Comparison of ENCODE assay signal across 13 mouse cellular contexts in the genomic region with DNA sequence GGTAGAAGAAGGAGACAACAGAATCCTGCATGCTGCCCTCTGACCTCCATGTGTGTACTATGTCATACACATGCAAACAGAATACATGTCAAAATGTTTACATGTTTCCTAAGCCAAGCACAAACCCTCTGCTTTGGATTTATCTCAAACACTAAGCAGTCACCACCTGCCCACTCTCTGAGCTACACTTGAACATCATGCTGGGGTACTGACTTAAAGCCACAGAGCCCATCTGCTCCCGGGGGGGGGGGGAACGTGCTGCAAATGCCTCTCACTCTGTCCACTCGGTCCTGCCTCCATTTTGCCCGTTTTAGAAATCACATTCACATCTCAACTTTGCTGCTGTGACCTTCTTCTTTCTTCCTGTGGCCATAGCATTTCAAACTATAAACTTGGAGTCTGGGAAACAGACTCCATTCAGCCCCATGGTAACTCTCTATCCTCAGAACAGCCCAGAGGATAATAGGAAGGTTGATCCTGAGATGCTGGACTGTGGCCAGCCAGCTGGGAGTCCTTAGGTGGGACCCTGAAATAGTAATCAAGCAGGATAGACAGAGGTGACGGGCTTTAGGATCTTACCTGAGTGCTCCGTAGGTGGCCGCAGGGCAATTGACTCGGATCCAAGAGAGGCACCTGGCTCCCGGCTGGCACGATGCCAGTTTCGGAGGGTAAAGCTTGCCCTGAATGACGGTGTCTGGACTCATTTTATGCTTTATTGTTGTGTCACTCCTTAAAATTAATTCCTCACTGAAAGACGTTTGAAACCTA. TPM values are rescaled to one million over a fixed set of nuclear protein-coding genes. Genes with fewer than 3 reads are reported as not detected.
DNase-seq lines count a peak whose midpoint lies in the region; ATAC-seq and TF ChIP-seq lines count a peak whose summit lies in the region.
"Had no signal": no experiment of that assay in that cellular context is flagged by ENCODE, and none has a peak within 500 bp of the region (broad histone marks: within the 10 kb centered on the region; RNA-seq: fewer than 3 reads in every experiment).

No protein-coding gene starts in this region.

- no peaks in the 10 kb centered on the region for H3K36me3 ChIP-seq in hindbrain, postnatal 0 days (ENCODE audit: insufficient read depth, low read length)
- no peaks in the 10 kb centered on the region for H3K36me3 ChIP-seq in hindbrain, embryonic 13.5 days
- no peaks in the 10 kb centered on the region for H3K36me3 ChIP-seq in hindbrain, embryonic 12.5 days

- no peak overlapping the region for H3K9ac ChIP-seq in hindbrain, postnatal 0 days (replicated peaks; ENCODE audit: low read length)
- no peak overlapping the region for H3K9ac ChIP-seq in hindbrain, embryonic 13.5 days
- no peak overlapping the region for H3K9ac ChIP-seq in hindbrain, embryonic 12.5 days

- H3K9me3 ChIP-seq in hindbrain, postnatal 0 days (ENCODE audit: low read length), result no peaks in the 10 kb centered on the region
- H3K9me3 ChIP-seq in hindbrain, embryonic 13.5 days, result no peaks in the 10 kb centered on the region
- no peaks in the 10 kb centered on the region for H3K9me3 ChIP-seq in hindbrain, embryonic 12.5 days (replicated peaks)

- H3K27me3 ChIP-seq in hindbrain, postnatal 0 days (ENCODE audit: insufficient read depth, low read length), result no peaks in the 10 kb centered on the region
- H3K27me3 ChIP-seq in hindbrain, embryonic 13.5 days, result no peaks in the 10 kb centered on the region
- H3K27me3 ChIP-seq in hindbrain, embryonic 12.5 days, result no peaks in the 10 kb centered on the region

- H3K4me2 ChIP-seq in hindbrain, postnatal 0 days (ENCODE audit: low read depth, low read length), result no peak overlapping the region
- no peak overlapping the region for H3K4me2 ChIP-seq in hindbrain, embryonic 13.5 days
- no peak overlapping the region for H3K4me2 ChIP-seq in hindbrain, embryonic 12.5 days (replicated peaks)

- peak overlapping the region; percentile 11; the same call in 1 of the 2 replicates for H3K27ac ChIP-seq in hindbrain, postnatal 0 days
- H3K27ac ChIP-seq in hindbrain, embryonic 13.5 days, result no peak overlapping the region
- H3K27ac ChIP-seq in layer of hippocampus, adult 2 months, result no peak overlapping the region
- H3K27ac ChIP-seq in hindbrain, embryonic 12.5 days, result no peak overlapping the region
- H3K27ac ChIP-seq: macrophage had no signal

- no peak overlapping the region for H3K4me3 ChIP-seq in hindbrain, postnatal 0 days (ENCODE audit: low read length)
- H3K4me3 ChIP-seq in hindbrain, embryonic 13.5 days, result no peak overlapping the region
- H3K4me3 ChIP-seq in layer of hippocampus, adult 2 months, result no peak overlapping the region
- no peak overlapping the region for H3K4me3 ChIP-seq in hindbrain, embryonic 12.5 days
- H3K4me3 ChIP-seq: erythroblast, embryonic 14.5 days had no signal

- WGBS in hindbrain, postnatal 0 days, result 58% methylated on average over 13 of the region's 13 CpGs
- WGBS in hindbrain, embryonic 13.5 days, result 76% methylated on average over 13 of the region's 13 CpGs
- 72% methylated on average over 13 of the region's 13 CpGs for WGBS in hindbrain, embryonic 12.5 days

- DNase-seq in hindbrain, postnatal 0 days (ENCODE audit: low spot score), result peak; percentile 41
- DNase-seq in cerebellum, postnatal 25 days, result peak; percentile 91 to 92
- DNase-seq in kidney, postnatal 10 days, result peak; percentile 59
- DNase-seq in layer of hippocampus, adult 2 months (ENCODE audit: low spot score in 2 of 2), result no peak
- no peak for DNase-seq in thymus, postnatal 25 days
- DNase-seq: retina, postnatal 1 day had no signal

- no peak for TF ChIP-seq CTCF in hindbrain, postnatal 0 days (IDR thresholded peaks at IDR 0.05; ENCODE audit: low read depth)
- no peak for TF ChIP-seq CTCF in layer of hippocampus, adult 2 months (conservative IDR thresholded peaks at IDR 0.05)

- ATAC-seq in hindbrain, postnatal 0 days, result peak; percentile 51; the same call in 1 of the 2 replicates
- no peak for ATAC-seq in hindbrain, embryonic 13.5 days (ENCODE audit: low FRiP score)
- ATAC-seq in cerebellum, adult (ENCODE audit: insufficient number of reproducible peaks, low FRiP score, low TSS enrichment), result peak; percentile 64
- no peak for ATAC-seq in hindbrain, embryonic 12.5 days (ENCODE audit: low FRiP score)
- ATAC-seq: CD4-positive, CD25-positive, alpha-beta regulatory T cell, adult 4 months had no signal

- no peaks in the 10 kb centered on the region for H3K4me1 ChIP-seq in hindbrain, postnatal 0 days (ENCODE audit: insufficient read depth, low read length)
- no peaks in the 10 kb centered on the region for H3K4me1 ChIP-seq in hindbrain, embryonic 13.5 days (replicated peaks)
- H3K4me1 ChIP-seq in hindbrain, embryonic 12.5 days, result no peaks in the 10 kb centered on the region

RNA-seq across cellular contexts. Expression of a gene that starts 17.0 kb away (rescaled TPM):
- 4.6 and 6.2 TPM in 2 replicates for total RNA-seq in hindbrain, postnatal 0 days (2014; rRNA removed)
- 4.0 and 5.0 TPM in 2 replicates for polyA plus RNA-seq in hindbrain, postnatal 0 days (2015; fragmentation: Nextera tagmentation; extraction: Ambion mirVana)
- polyA plus RNA-seq in hindbrain, embryonic 13.5 days (2015; fragmentation: Nextera tagmentation; extraction: Ambion mirVana), result 1.5 and 1.7 TPM in 2 replicates
- 1 to 10 TPM; 1.3 to 1.9 TPM for total RNA-seq in layer of hippocampus, adult 2 months (2021)
- 2.1 and 2.8 TPM in 2 replicates for polyA plus RNA-seq in hindbrain, embryonic 12.5 days (2016; fragmentation: Nextera tagmentation; extraction: Ambion mirVana)
- total RNA-seq: granulocyte monocyte progenitor cell, adult 5-6 weeks had no signal
- polyA plus RNA-seq: CD4-positive, CD25-positive, alpha-beta regulatory T cell, adult 4 months; erythroblast, embryonic 14.5 days; macrophage had no signal

Comparison
In these comparisons a context has a peak if more than half of its experiments do, and no peak if none do; other contexts are left out.
1. ATAC-seq: peak in hindbrain, postnatal 0 days (single experiment) and cerebellum, adult (single experiment); none in hindbrain, embryonic 13.5 days (single experiment) and hindbrain, embryonic 12.5 days (single experiment).
2. DNase-seq: peak in hindbrain, postnatal 0 days (single experiment), cerebellum, postnatal 25 days (2 of 2) and kidney, postnatal 10 days (single experiment); none in layer of hippocampus, adult 2 months (0 of 2) and thymus, postnatal 25 days (single experiment).